Mouse (Mus musculus): ENCODE data around the gene Ptgfrn. TPM values are rescaled to one million over a fixed set of nuclear protein-coding genes. Genes with fewer than 3 reads are reported as not detected.

Ptgfrn gene
- polyA plus RNA-seq, 1 experiment from 2014 or later = 0.17 TPM

DNA sequence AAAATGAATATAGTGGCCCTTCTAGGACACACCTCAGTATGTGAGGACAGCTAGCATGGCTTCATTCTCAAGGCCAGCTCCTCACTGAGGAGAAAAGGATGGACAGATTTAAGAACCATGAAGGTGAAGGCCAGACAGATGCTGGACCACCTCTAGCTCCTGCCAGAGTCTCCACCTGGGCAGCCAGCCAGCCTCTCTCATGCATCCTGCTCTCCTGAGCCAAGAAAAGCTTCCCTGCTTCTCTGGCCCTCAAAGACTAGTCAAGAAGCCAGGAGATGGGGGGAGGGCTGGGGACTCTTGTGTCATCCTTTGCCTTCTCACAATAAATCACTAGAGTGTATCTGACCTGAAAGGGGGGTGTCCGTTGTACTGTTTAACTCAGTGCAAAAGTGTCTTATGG lies 31.7 kb downstream of the Ptgfrn start:
- Histone ChIP-seq H3K36me3 (ENCODE audit: control insufficient read depth, insufficient read depth) (no peaks in the 10 kb centered on the region), H3K27ac (ENCODE audit: low read length) (no peak overlapping the region), H3K27me3 (ENCODE audit: control insufficient read depth, insufficient read depth, low read depth, low read length) (no peaks in the 10 kb centered on the region), H3K4me1 (ENCODE audit: control insufficient read depth, low read depth, low read length) (no peaks in the 10 kb centered on the region), H3K4me3 (ENCODE audit: low read depth, low read length) (no peak overlapping the region), H3K9me3 (replicated peaks; ENCODE audit: control insufficient read depth, low read length) (no peaks in the 10 kb centered on the region), H3K9ac (ENCODE audit: low read depth, low read length) (no peak overlapping the region), H3K4me2 (ENCODE audit: low read depth, low read length) (no peak overlapping the region)
- ATAC-seq (ENCODE audit: low read depth) = no peak
- WGBS (ENCODE audit: insufficient replicate concordance) = 64% methylated on average over 1 of the region's 1 CpGs

DNA sequence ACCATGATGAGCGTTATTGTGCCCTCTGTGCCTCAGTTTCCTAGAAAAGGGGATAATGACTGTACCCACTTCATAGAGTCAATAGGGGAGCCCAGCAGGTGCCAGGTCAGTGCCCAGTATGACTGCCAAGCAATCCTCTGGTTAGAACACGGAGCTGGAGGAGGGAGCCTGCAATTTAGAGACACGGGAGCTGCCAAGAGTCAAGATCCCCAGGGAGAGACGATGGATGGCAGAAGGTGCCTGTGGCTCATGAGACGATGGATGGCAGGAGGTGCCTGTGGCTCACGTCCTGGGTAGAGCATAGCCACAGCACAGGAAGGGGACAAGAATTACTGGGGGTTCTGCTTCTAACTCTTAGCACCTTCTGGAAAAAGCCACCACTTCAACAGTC lies 32.4 kb downstream of the Ptgfrn start:
- H3K27ac ChIP-seq (ENCODE audit: low read length) = no peak overlapping the region
- H3K27me3 ChIP-seq (ENCODE audit: control insufficient read depth, insufficient read depth, low read depth, low read length) = no peaks in the 10 kb centered on the region
- H3K9me3 ChIP-seq (replicated peaks; ENCODE audit: control insufficient read depth, low read length) = no peaks in the 10 kb centered on the region
- H3K4me1 ChIP-seq (ENCODE audit: control insufficient read depth, low read depth, low read length) = no peaks in the 10 kb centered on the region
- H3K9ac ChIP-seq (ENCODE audit: low read depth, low read length) = no peak overlapping the region
- ATAC-seq (ENCODE audit: low read depth) = no peak
- H3K4me2 ChIP-seq (ENCODE audit: low read depth, low read length) = no peak overlapping the region
- H3K4me3 ChIP-seq (ENCODE audit: low read depth, low read length) = no peak overlapping the region
- 59% methylated on average over 6 of the region's 6 CpGs for WGBS (ENCODE audit: insufficient replicate concordance)
- H3K36me3 ChIP-seq (ENCODE audit: control insufficient read depth, insufficient read depth) = no peaks in the 10 kb centered on the region

DNA sequence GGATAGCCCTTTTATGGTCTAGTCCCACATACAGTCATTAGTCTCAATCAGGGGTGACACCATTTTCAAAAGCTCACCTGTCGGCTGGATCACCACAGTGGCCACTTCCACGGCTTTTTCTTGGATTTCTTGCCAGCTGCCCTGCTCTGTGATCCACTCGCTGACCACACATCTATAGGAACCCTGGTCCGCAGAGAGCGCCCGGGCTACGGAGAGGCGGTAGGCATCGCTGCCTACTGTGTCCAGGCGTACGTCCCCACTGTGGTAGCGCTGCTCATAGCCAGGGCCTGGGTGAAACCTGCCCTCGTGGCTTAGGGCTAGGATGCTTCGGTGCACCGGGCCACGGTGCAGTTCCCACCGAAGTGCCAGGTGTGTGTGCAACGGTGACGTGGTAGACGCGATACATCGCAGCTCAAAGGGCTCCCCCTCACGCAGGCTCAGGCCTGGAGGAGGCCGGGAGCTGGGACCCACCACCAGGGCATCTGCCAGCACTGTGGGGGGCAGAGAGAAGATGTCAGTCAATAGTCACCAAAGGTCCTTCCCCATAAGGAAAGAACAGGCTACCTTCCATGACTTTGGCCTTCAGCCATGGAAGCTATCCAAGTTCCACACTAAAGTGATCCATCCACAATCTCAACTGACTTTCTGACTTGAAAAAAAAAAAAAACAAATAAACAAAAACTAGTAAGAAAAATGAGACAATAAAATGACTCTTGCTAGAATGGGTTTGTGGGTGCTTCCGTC lies 32.9 kb downstream of the Ptgfrn start:
- Histone ChIP-seq H3K27ac (ENCODE audit: low read length) (no peak overlapping the region), H3K4me1 (ENCODE audit: control insufficient read depth, low read depth, low read length) (no peaks in the 10 kb centered on the region), H3K4me2 (ENCODE audit: low read depth, low read length) (no peak overlapping the region), H3K9me3 (replicated peaks; ENCODE audit: control insufficient read depth, low read length) (no peaks in the 10 kb centered on the region), H3K4me3 (ENCODE audit: low read depth, low read length) (no peak overlapping the region), H3K36me3 (ENCODE audit: control insufficient read depth, insufficient read depth) (no peaks in the 10 kb centered on the region), H3K9ac (ENCODE audit: low read depth, low read length) (no peak overlapping the region), H3K27me3 (ENCODE audit: control insufficient read depth, insufficient read depth, low read depth, low read length) (no peaks in the 10 kb centered on the region)
- ATAC-seq (ENCODE audit: low read depth) = no peak
- WGBS (ENCODE audit: insufficient replicate concordance) = 80% methylated on average over 25 of the region's 25 CpGs

DNA sequence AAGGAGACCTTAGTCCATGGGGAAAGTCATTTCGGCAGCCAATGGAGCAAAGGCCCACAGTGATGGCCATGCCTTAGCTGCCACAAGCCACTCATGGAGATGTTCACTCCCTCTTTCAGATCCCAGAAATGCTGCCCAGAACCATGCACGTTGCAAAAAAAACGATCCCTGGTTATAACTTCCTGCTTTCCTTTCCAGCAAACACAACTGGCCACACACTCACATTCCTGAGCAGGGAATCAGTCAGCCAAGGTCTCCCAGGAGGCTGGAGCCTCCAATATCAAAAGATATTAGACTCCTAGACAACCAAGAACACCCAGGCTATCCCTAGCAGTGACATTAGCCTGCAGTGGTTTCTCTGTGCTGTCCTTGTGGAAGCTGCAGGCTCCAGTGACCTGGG lies 34.2 kb downstream of the Ptgfrn start:
- no peak for ATAC-seq (ENCODE audit: low read depth)
- no peaks in the 10 kb centered on the region for H3K9me3 ChIP-seq (replicated peaks; ENCODE audit: control insufficient read depth, low read length)
- no peak overlapping the region for H3K4me2 ChIP-seq (ENCODE audit: low read depth, low read length)
- H3K4me3 ChIP-seq (ENCODE audit: low read depth, low read length) = no peak overlapping the region
- no peaks in the 10 kb centered on the region for H3K36me3 ChIP-seq (ENCODE audit: control insufficient read depth, insufficient read depth)
- no peaks in the 10 kb centered on the region for H3K27me3 ChIP-seq (ENCODE audit: control insufficient read depth, insufficient read depth, low read depth, low read length)
- no peak overlapping the region for H3K9ac ChIP-seq (ENCODE audit: low read depth, low read length)
- no peaks in the 10 kb centered on the region for H3K4me1 ChIP-seq (ENCODE audit: control insufficient read depth, low read depth, low read length)
- WGBS (ENCODE audit: insufficient replicate concordance) = 41% methylated on average over 3 of the region's 3 CpGs
- H3K27ac ChIP-seq (ENCODE audit: low read length) = no peak overlapping the region

DNA sequence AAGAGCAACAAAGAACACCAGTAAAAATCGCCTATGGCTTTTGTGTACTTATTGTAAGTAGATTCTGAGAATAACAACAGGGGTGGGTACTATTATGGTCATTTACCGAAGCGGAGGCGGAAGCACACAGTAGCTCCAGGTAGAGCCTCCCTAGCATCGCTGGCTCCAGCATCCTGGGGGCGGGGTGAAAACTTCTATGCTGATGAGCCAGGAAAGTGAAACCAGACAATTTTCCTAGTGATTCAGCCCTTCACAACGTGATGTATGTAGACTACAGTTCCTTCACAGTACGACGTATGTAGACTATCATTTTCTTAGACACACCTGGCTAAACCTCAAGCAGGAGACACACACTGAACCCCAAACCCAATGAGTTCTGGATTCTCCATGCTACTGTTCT lies 36.7 kb downstream of the Ptgfrn start:
- H3K9me3 ChIP-seq (replicated peaks; ENCODE audit: control insufficient read depth, low read length) = no peaks in the 10 kb centered on the region
- no peak overlapping the region for H3K9ac ChIP-seq (ENCODE audit: low read depth, low read length)
- no peak overlapping the region for H3K4me3 ChIP-seq (ENCODE audit: low read depth, low read length)
- ATAC-seq (ENCODE audit: low read depth) = no peak
- no peaks in the 10 kb centered on the region for H3K27me3 ChIP-seq (ENCODE audit: control insufficient read depth, insufficient read depth, low read depth, low read length)
- H3K27ac ChIP-seq (ENCODE audit: low read length) = no peak overlapping the region
- no peak overlapping the region for H3K4me2 ChIP-seq (ENCODE audit: low read depth, low read length)
- WGBS (ENCODE audit: insufficient replicate concordance) = 61% methylated on average over 9 of the region's 9 CpGs
- H3K36me3 ChIP-seq (ENCODE audit: control insufficient read depth, insufficient read depth) = no peaks in the 10 kb centered on the region
- no peaks in the 10 kb centered on the region for H3K4me1 ChIP-seq (ENCODE audit: control insufficient read depth, low read depth, low read length)

DNA sequence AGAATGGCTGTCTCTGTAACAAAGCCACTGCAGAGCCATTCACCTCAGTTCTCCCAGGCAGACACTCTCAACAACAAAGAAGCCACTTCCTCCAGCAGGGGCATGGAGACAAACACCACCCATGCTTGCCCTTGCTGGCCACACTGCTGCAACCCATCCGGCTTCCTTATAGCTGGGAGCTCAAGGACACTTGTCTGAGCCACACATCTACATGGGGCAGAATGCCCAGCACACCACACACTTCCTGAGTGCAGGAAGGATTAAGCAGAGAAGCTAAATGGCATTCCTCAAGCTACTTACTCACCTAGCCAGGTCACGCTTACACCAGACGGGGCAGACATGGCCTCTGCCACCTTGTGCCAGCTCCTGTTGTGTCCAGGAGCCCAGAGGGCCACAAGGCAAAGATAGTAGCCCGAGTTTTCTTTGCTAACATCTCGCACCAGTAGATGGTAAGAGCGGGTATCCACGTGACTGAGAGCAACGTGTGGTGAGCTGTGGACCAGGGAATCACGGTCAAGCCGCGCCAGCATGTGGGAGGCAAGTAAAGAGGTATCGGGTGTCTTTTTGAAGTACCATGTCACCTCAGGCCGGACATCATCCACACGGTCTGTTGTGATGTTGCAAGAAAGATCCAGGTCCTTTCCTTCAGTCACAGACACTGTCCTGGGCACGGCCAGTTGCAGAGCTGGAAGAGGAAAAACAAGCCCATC lies 37.4 kb downstream of the Ptgfrn start:
- no peak for ATAC-seq (ENCODE audit: low read depth)
- Histone ChIP-seq H3K9ac (ENCODE audit: low read depth, low read length) (no peak overlapping the region), H3K27ac (ENCODE audit: low read length) (no peak overlapping the region), H3K4me2 (ENCODE audit: low read depth, low read length) (no peak overlapping the region), H3K36me3 (ENCODE audit: control insufficient read depth, insufficient read depth) (no peaks in the 10 kb centered on the region), H3K9me3 (replicated peaks; ENCODE audit: control insufficient read depth, low read length) (no peaks in the 10 kb centered on the region), H3K4me3 (ENCODE audit: low read depth, low read length) (no peak overlapping the region), H3K27me3 (ENCODE audit: control insufficient read depth, insufficient read depth, low read depth, low read length) (no peaks in the 10 kb centered on the region), H3K4me1 (ENCODE audit: control insufficient read depth, low read depth, low read length) (no peaks in the 10 kb centered on the region)
- WGBS (ENCODE audit: insufficient replicate concordance) = 71% methylated on average over 15 of the region's 15 CpGs

DNA sequence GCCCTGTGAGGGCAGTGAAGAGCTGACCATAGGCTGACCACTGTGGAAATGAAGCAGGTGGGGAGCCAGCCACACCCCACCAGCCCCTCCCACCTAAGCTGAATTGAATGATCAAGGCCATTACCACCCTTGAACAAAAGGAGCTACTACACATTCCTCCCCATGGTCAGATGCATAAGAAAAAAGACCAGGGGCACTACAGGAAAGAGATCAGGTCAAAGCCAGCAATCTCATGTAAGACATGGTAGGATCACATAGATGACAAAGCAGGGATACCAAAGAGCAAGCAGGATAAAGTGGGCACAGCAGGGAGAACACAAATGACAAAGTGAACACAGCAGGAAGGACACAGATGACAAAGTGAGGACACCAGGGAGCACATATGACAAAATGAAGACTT lies 38.5 kb downstream of the Ptgfrn start:
- Histone ChIP-seq H3K9ac (ENCODE audit: low read depth, low read length) (no peak overlapping the region), H3K4me1 (ENCODE audit: control insufficient read depth, low read depth, low read length) (no peaks in the 10 kb centered on the region), H3K9me3 (replicated peaks; ENCODE audit: control insufficient read depth, low read length) (no peaks in the 10 kb centered on the region), H3K4me2 (ENCODE audit: low read depth, low read length) (no peak overlapping the region), H3K27me3 (ENCODE audit: control insufficient read depth, insufficient read depth, low read depth, low read length) (no peaks in the 10 kb centered on the region), H3K27ac (ENCODE audit: low read length) (no peak overlapping the region), H3K36me3 (ENCODE audit: control insufficient read depth, insufficient read depth) (no peaks in the 10 kb centered on the region), H3K4me3 (ENCODE audit: low read depth, low read length) (no peak overlapping the region)
- no peak for ATAC-seq (ENCODE audit: low read depth)

DNA sequence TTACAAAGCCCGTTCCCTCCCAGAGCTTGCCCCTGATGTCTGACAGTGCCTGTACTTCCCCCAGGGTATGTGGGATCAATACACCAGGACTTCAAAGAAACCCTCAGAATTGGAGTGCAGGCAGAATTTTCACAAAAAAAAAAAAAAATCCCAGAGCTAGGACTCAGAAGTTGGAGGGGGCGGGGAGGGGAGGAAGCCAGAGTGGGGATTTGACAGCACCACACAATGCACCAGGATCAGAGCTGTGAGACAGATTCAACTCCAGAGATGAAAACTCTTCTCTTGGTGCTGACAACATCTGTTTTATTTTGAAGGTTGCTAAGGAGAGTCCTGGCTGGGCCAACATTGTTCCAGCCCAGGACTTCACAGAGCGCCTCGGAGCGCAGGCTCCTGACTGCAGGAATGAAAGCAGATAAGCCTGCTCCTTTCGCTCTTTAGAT lies 39.3 kb downstream of the Ptgfrn start:
- no peaks in the 10 kb centered on the region for H3K27me3 ChIP-seq (ENCODE audit: control insufficient read depth, insufficient read depth, low read depth, low read length)
- H3K4me1 ChIP-seq (ENCODE audit: control insufficient read depth, low read depth, low read length) = no peaks in the 10 kb centered on the region
- H3K27ac ChIP-seq (ENCODE audit: low read length) = no peak overlapping the region
- H3K9me3 ChIP-seq (replicated peaks; ENCODE audit: control insufficient read depth, low read length) = no peaks in the 10 kb centered on the region
- H3K36me3 ChIP-seq (ENCODE audit: control insufficient read depth, insufficient read depth) = no peaks in the 10 kb centered on the region
- no peak overlapping the region for H3K9ac ChIP-seq (ENCODE audit: low read depth, low read length)
- 72% methylated on average over 6 of the region's 6 CpGs for WGBS (ENCODE audit: insufficient replicate concordance)
- ATAC-seq (ENCODE audit: low read depth) = no peak
- no peak overlapping the region for H3K4me2 ChIP-seq (ENCODE audit: low read depth, low read length)
- H3K4me3 ChIP-seq (ENCODE audit: low read depth, low read length) = no peak overlapping the region

DNA sequence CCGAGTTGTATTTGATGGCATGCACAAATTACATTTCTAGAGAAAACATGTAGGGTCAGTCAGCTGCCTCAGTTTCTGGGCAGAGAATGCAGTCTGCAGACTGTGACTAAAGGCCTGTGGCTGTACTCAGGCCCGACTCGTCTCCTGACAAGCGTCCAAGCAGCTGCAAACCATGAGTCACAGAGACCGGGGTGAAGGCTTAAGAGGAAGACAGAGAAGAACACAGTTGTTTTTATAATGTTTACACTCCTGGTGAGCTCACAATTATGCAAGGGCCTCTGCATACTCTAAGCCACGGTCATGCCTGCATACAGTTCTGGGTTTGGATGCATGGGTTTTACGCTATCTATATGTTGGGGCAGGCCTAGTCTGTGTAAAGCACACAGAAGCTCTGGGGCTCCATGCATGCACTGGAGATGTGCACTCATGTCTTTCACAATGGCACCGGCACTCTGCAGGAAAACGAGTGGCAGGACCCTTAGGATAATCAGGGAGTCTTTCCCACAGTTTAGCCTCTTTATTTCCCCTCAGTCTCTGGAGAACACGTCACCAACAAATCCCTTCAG lies 39.8 kb downstream of the Ptgfrn start:
- H3K4me1 ChIP-seq (ENCODE audit: control insufficient read depth, low read depth, low read length) = no peaks in the 10 kb centered on the region
- H3K27me3 ChIP-seq (ENCODE audit: control insufficient read depth, insufficient read depth, low read depth, low read length) = no peaks in the 10 kb centered on the region
- 51% methylated on average over 10 of the region's 10 CpGs for WGBS (ENCODE audit: insufficient replicate concordance)
- no peaks in the 10 kb centered on the region for H3K9me3 ChIP-seq (replicated peaks; ENCODE audit: control insufficient read depth, low read length)
- H3K4me2 ChIP-seq (ENCODE audit: low read depth, low read length) = no peak overlapping the region
- no peaks in the 10 kb centered on the region for H3K36me3 ChIP-seq (ENCODE audit: control insufficient read depth, insufficient read depth)
- H3K27ac ChIP-seq (ENCODE audit: low read length) = no peak overlapping the region
- no peak overlapping the region for H3K4me3 ChIP-seq (ENCODE audit: low read depth, low read length)
- ATAC-seq (ENCODE audit: low read depth) = no peak
- no peak overlapping the region for H3K9ac ChIP-seq (ENCODE audit: low read depth, low read length)

Data from liver, embryonic 16.5 days (tissue).